Mouse (Mus musculus): ENCODE results near the gene Psmd13.

The Psmd13 gene

DNA sequence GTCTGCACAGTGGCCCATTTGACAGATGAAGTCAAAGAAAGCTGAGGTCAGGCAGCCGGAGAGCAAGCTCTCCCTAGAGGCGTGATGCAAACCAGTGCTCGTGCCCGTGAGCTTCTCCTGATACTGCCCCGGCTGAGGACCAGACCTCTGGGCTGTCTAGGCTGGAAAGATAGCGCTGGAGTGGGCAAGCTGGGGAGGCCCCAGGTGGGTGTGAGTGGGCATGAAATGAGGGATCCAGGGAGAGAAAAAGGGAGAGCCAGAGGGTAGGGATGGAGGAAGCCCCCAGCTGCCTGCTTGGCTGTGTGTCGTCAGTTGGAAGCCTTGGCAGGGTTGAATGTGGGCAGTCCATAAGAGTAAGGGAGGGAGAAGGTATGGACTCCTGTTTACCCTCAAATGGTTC is 62.5 kb downstream of the Psmd13 start:
- DNase-seq (ENCODE audit: low spot score): no peak

DNA sequence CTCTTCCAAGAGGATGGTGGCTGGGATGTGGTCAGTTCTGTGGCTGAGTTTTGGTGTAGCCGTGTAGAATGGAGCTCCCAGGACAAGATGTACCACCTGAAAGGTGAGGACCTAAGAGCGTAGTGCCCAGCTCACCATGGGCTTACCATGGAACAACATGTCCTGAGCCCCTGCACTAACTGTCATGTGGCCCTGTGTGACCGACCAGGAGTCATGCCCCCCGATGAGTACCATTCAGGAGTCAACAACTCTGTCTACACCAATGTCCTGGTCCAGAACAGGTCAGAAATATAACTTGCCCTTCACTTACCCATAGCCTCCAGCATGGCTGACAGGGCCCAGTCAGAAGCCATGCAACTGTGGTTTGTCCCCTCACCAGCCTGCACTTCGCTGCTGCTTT is 63.5 kb downstream of the Psmd13 start:
- no peak for DNase-seq (ENCODE audit: low spot score)

DNA sequence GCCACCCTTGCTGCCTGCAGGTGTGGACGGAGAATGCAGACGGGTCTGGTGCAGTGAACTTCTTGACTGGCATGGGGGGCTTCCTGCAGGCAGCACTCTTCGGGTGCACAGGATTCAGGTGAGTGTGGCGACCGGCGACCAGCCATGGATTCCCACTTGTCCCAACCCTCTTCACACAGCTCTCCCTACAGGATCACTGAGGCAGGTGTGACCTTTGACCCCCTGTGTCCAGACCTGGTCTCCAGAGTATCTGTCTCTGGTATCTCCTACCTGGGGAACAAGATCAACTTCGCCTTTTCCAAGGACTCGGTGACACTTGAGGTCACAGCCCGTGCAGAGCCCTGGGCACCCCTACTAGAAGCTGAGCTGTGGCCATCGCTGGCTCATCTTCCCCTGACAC is 64.5 kb downstream of the Psmd13 start:
- no peak for DNase-seq (ENCODE audit: low spot score)

DNA sequence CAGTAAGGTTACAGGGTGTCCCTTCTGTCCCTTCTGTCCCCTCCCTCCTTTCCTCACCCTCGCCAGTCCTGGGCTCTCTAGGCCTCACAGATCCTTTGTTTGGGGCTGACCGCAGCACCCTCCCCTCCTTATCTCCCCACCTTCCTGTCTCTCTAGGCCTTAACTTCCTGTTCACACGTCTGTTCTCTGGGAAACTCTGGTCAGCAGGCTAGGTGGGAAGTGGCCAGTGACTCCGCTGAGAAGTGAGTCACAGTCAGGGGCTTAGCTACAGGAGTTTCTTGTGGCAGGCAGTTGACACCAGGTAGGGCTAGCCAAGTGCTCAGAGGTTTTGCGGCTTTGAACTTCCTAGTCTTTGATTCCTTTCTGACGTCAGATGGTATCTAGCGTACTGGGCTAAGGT is 65.2 kb downstream of the Psmd13 start:
- DNase-seq (ENCODE audit: low spot score): no peak

DNA sequence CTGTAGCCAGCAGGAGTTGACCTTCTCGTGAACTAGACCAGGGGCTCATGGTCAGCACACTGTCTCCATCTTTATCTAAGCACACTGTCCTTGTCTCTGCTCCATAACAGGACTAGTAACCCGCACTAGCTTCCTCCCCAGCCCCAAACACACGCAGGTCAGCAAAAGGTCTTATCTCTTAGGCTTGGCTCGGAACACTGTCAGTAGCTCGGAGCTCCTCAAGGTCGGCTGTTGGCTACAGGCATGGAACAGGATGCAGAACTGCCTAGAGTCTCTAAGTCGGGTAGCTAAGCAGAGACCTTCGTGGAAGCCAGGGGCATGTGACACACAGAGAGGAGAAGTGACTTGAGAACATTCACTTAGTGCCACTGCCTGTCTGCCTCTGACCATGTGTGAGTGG is 66.4 kb downstream of the Psmd13 start:
- no peak for DNase-seq (ENCODE audit: low spot score)
